Mouse (Mus musculus): Measurements from ENCODE around the gene Nup188. TPM values are rescaled to one million over a fixed set of nuclear protein-coding genes. Genes with fewer than 3 reads are reported as not detected.

Gene Nup188
- polyA plus RNA-seq, 1 experiment from 2014 or later: 43.1 TPM

GRCm38 (mm10) chr2:30319260-30319659 lies 33.1 kb downstream of the Nup188 start:
- Histone ChIP-seq H3K27me3 (ENCODE audit: control insufficient read depth, insufficient read depth, low read length) (no peaks in the 10 kb centered on the region), H3K27ac (ENCODE audit: low read length) (no peak overlapping the region), H3K4me1 (ENCODE audit: control insufficient read depth, insufficient read depth, low read length) (no peaks in the 10 kb centered on the region), H3K9ac (replicated peaks; ENCODE audit: low read depth, low read length) (no peak overlapping the region), H3K9me3 (ENCODE audit: control insufficient read depth, low read depth, low read length) (no peaks in the 10 kb centered on the region), H3K36me3 (ENCODE audit: control insufficient read depth, insufficient read depth, low read length) (peaks cover 79% of the 10 kb centered on the region), H3K4me3 (ENCODE audit: low read depth, low read length) (no peak overlapping the region), H3K4me2 (replicated peaks; ENCODE audit: low read depth, low read length) (no peak overlapping the region)
- no peak for ATAC-seq (ENCODE audit: insufficient number of reproducible peaks, insufficient read depth, low FRiP score, low read depth)
- WGBS: 81% methylated on average over 4 of the region's 4 CpGs

- H3K36me3 ChIP-seq (ENCODE audit: control insufficient read depth, insufficient read depth, low read length): peaks cover 80% of the 10 kb centered on the region
- no peak overlapping the region for H3K27ac ChIP-seq (ENCODE audit: low read length)
- H3K9ac ChIP-seq (replicated peaks; ENCODE audit: low read depth, low read length): no peak overlapping the region
- no peaks in the 10 kb centered on the region for H3K27me3 ChIP-seq (ENCODE audit: control insufficient read depth, insufficient read depth, low read length)
- no peak overlapping the region for H3K4me3 ChIP-seq (ENCODE audit: low read depth, low read length)
- H3K4me2 ChIP-seq (replicated peaks; ENCODE audit: low read depth, low read length): no peak overlapping the region
- H3K9me3 ChIP-seq (ENCODE audit: control insufficient read depth, low read depth, low read length): no peaks in the 10 kb centered on the region
- no peak for ATAC-seq (ENCODE audit: insufficient number of reproducible peaks, insufficient read depth, low FRiP score, low read depth)
- no peaks in the 10 kb centered on the region for H3K4me1 ChIP-seq (ENCODE audit: control insufficient read depth, insufficient read depth, low read length)
- WGBS: 91% methylated on average over 7 of the region's 7 CpGs
Measured at GRCm38 (mm10) chr2:30323111-30323510, 36.9 kb downstream of the Nup188 start.

GRCm38 (mm10) chr2:30325296-30325695 lies 39.1 kb downstream of the Nup188 start:
- 93% methylated on average over 5 of the region's 5 CpGs for WGBS
- no peaks in the 10 kb centered on the region for H3K4me1 ChIP-seq (ENCODE audit: control insufficient read depth, insufficient read depth, low read length)

GRCm38 (mm10) chr2:30327276-30327675 lies 41.1 kb downstream of the Nup188 start:
- no peaks in the 10 kb centered on the region for H3K4me1 ChIP-seq (ENCODE audit: control insufficient read depth, insufficient read depth, low read length)
- no peak overlapping the region for H3K4me3 ChIP-seq (ENCODE audit: low read depth, low read length)
- WGBS: 91% methylated on average over 7 of the region's 7 CpGs
- H3K27ac ChIP-seq (ENCODE audit: low read length): no peak overlapping the region
- no peak for ATAC-seq (ENCODE audit: insufficient number of reproducible peaks, insufficient read depth, low FRiP score, low read depth)
- H3K9me3 ChIP-seq (ENCODE audit: control insufficient read depth, low read depth, low read length): no peaks in the 10 kb centered on the region
- H3K36me3 ChIP-seq (ENCODE audit: control insufficient read depth, insufficient read depth, low read length): peaks cover 72% of the 10 kb centered on the region
- H3K9ac ChIP-seq (replicated peaks; ENCODE audit: low read depth, low read length): no peak overlapping the region
- H3K27me3 ChIP-seq (ENCODE audit: control insufficient read depth, insufficient read depth, low read length): no peaks in the 10 kb centered on the region
- H3K4me2 ChIP-seq (replicated peaks; ENCODE audit: low read depth, low read length): no peak overlapping the region

More at GRCm38 (mm10) chr2:30325296-30325695, 39.1 kb downstream of the Nup188 start:
- no peak overlapping the region for H3K9ac ChIP-seq (replicated peaks; ENCODE audit: low read depth, low read length)
- H3K9me3 ChIP-seq (ENCODE audit: control insufficient read depth, low read depth, low read length): no peaks in the 10 kb centered on the region
- peaks cover 79% of the 10 kb centered on the region for H3K36me3 ChIP-seq (ENCODE audit: control insufficient read depth, insufficient read depth, low read length)
- no peak overlapping the region for H3K4me3 ChIP-seq (ENCODE audit: low read depth, low read length)
- no peak overlapping the region for H3K4me2 ChIP-seq (replicated peaks; ENCODE audit: low read depth, low read length)
- no peaks in the 10 kb centered on the region for H3K27me3 ChIP-seq (ENCODE audit: control insufficient read depth, insufficient read depth, low read length)
- ATAC-seq (ENCODE audit: insufficient number of reproducible peaks, insufficient read depth, low FRiP score, low read depth): no peak
- no peak overlapping the region for H3K27ac ChIP-seq (ENCODE audit: low read length)

- Histone ChIP-seq H3K27me3 (ENCODE audit: control insufficient read depth, insufficient read depth, low read length) (no peaks in the 10 kb centered on the region), H3K4me1 (ENCODE audit: control insufficient read depth, insufficient read depth, low read length) (no peaks in the 10 kb centered on the region), H3K4me3 (ENCODE audit: low read depth, low read length) (no peak overlapping the region), H3K4me2 (replicated peaks; ENCODE audit: low read depth, low read length) (no peak overlapping the region), H3K27ac (ENCODE audit: low read length) (no peak overlapping the region), H3K9me3 (ENCODE audit: control insufficient read depth, low read depth, low read length) (no peaks in the 10 kb centered on the region), H3K9ac (replicated peaks; ENCODE audit: low read depth, low read length) (no peak overlapping the region), H3K36me3 (ENCODE audit: control insufficient read depth, insufficient read depth, low read length) (peaks cover 76% of the 10 kb centered on the region)
- no peak for ATAC-seq (ENCODE audit: insufficient number of reproducible peaks, insufficient read depth, low FRiP score, low read depth)
- 89% methylated on average over 3 of the region's 3 CpGs for WGBS
Measured at GRCm38 (mm10) chr2:30328791-30329190, 42.6 kb downstream of the Nup188 start.

GRCm38 (mm10) chr2:30335324-30335723 lies 49.1 kb downstream of the Nup188 start:
- H3K27ac ChIP-seq (ENCODE audit: low read length): no peak overlapping the region
- ATAC-seq (ENCODE audit: insufficient number of reproducible peaks, insufficient read depth, low FRiP score, low read depth): no peak
- no peak overlapping the region for H3K9ac ChIP-seq (replicated peaks; ENCODE audit: low read depth, low read length)
- 88% methylated on average over 2 of the region's 2 CpGs for WGBS
- no peaks in the 10 kb centered on the region for H3K9me3 ChIP-seq (ENCODE audit: control insufficient read depth, low read depth, low read length)
- no peak overlapping the region for H3K4me3 ChIP-seq (ENCODE audit: low read depth, low read length)
- H3K4me1 ChIP-seq (ENCODE audit: control insufficient read depth, insufficient read depth, low read length): no peaks in the 10 kb centered on the region
- no peak overlapping the region for H3K4me2 ChIP-seq (replicated peaks; ENCODE audit: low read depth, low read length)
- H3K27me3 ChIP-seq (ENCODE audit: control insufficient read depth, insufficient read depth, low read length): no peaks in the 10 kb centered on the region
- peaks cover 76% of the 10 kb centered on the region for H3K36me3 ChIP-seq (ENCODE audit: control insufficient read depth, insufficient read depth, low read length)

GRCm38 (mm10) chr2:30336174-30336915 lies 50.1 kb downstream of the Nup188 start:
- no peak for ATAC-seq (ENCODE audit: insufficient number of reproducible peaks, insufficient read depth, low FRiP score, low read depth)
- Histone ChIP-seq H3K27ac (ENCODE audit: low read length) (no peak overlapping the region), H3K4me3 (ENCODE audit: low read depth, low read length) (no peak overlapping the region), H3K36me3 (ENCODE audit: control insufficient read depth, insufficient read depth, low read length) (peaks cover 76% of the 10 kb centered on the region), H3K4me1 (ENCODE audit: control insufficient read depth, insufficient read depth, low read length) (no peaks in the 10 kb centered on the region), H3K9me3 (ENCODE audit: control insufficient read depth, low read depth, low read length) (no peaks in the 10 kb centered on the region), H3K9ac (replicated peaks; ENCODE audit: low read depth, low read length) (no peak overlapping the region), H3K27me3 (ENCODE audit: control insufficient read depth, insufficient read depth, low read length) (no peaks in the 10 kb centered on the region), H3K4me2 (replicated peaks; ENCODE audit: low read depth, low read length) (no peak overlapping the region)
- WGBS: 87% methylated on average over 16 of the region's 16 CpGs

- H3K4me3 ChIP-seq (ENCODE audit: low read depth, low read length): no peak overlapping the region
- no peak overlapping the region for H3K9ac ChIP-seq (replicated peaks; ENCODE audit: low read depth, low read length)
- H3K27ac ChIP-seq (ENCODE audit: low read length): no peak overlapping the region
- H3K4me1 ChIP-seq (ENCODE audit: control insufficient read depth, insufficient read depth, low read length): no peaks in the 10 kb centered on the region
- H3K4me2 ChIP-seq (replicated peaks; ENCODE audit: low read depth, low read length): no peak overlapping the region
- no peak for ATAC-seq (ENCODE audit: insufficient number of reproducible peaks, insufficient read depth, low FRiP score, low read depth)
- H3K36me3 ChIP-seq (ENCODE audit: control insufficient read depth, insufficient read depth, low read length): peaks cover 81% of the 10 kb centered on the region
- H3K27me3 ChIP-seq (ENCODE audit: control insufficient read depth, insufficient read depth, low read length): no peaks in the 10 kb centered on the region
- no peaks in the 10 kb centered on the region for H3K9me3 ChIP-seq (ENCODE audit: control insufficient read depth, low read depth, low read length)
- 79% methylated on average over 12 of the region's 12 CpGs for WGBS
Measured at GRCm38 (mm10) chr2:30337179-30337578, 51.0 kb downstream of the Nup188 start.

GRCm38 (mm10) chr2:30342061-30342460 lies 55.9 kb downstream of the Nup188 start:
- no peak overlapping the region for H3K9ac ChIP-seq (replicated peaks; ENCODE audit: low read depth, low read length)

More at GRCm38 (mm10) chr2:30342061-30342460, 55.9 kb downstream of the Nup188 start:
- H3K4me3 ChIP-seq (ENCODE audit: low read depth, low read length): no peak overlapping the region
- H3K36me3 ChIP-seq (ENCODE audit: control insufficient read depth, insufficient read depth, low read length): peaks cover 75% of the 10 kb centered on the region
- H3K27me3 ChIP-seq (ENCODE audit: control insufficient read depth, insufficient read depth, low read length): no peaks in the 10 kb centered on the region
- WGBS: 85% methylated on average over 3 of the region's 3 CpGs
- H3K4me2 ChIP-seq (replicated peaks; ENCODE audit: low read depth, low read length): no peak overlapping the region
- no peaks in the 10 kb centered on the region for H3K9me3 ChIP-seq (ENCODE audit: control insufficient read depth, low read depth, low read length)
- ATAC-seq (ENCODE audit: insufficient number of reproducible peaks, insufficient read depth, low FRiP score, low read depth): no peak
- H3K27ac ChIP-seq (ENCODE audit: low read length): no peak overlapping the region
- no peaks in the 10 kb centered on the region for H3K4me1 ChIP-seq (ENCODE audit: control insufficient read depth, insufficient read depth, low read length)
